Mouse (Mus musculus) small intestine, adult 2 months (tissue): Measurements from ENCODE around the gene Cdk4.

ENCODE experiments used
- CTCF ChIP-seq: fragments of 200-500 bp; IDR thresholded peaks from 2 replicates; pipeline ENCODE4 v1.5.1; 2012; ENCODE audit warnings: low read depth, mild to moderate bottlenecking, control low read depth, inconsistent platforms, low read length, moderate library complexity, mixed read lengths; ENCODE audit not compliant: insufficient replicate concordance, insufficient read length; ENCODE audit errors: extremely low read depth
- POLR2A ChIP-seq: fragments of 200-500 bp; IDR thresholded peaks from 2 replicates; pipeline ENCODE4 v1.6.1; 2012; ENCODE audit warnings: low read depth, mild to moderate bottlenecking, control low read depth, inconsistent platforms, low read length, moderate library complexity

- TF ChIP-seq CTCF (no peak), POLR2A (no peak)
Measured at GRCm38 (mm10) chr10:127094382-127094802, 31.1 kb downstream of the Cdk4 start.
